In genomic region chr9:40731591-40732048, GRCm38 (mm10) we compare ENCODE assay signal across 8 mouse cellular contexts. TPM values are rescaled to one million over a fixed set of nuclear protein-coding genes. Genes with fewer than 3 reads are reported as not detected.
A peak's percentile ranks its signal among the peaks of the same experiment; 100 is the strongest.
DNase-seq lines count a peak whose midpoint lies in the region; ATAC-seq and TF ChIP-seq lines count a peak whose summit lies in the region.

No protein-coding gene starts in this region.

- TF ChIP-seq CTCF in kidney, postnatal 0 days (IDR thresholded peaks at IDR 0.05; ENCODE audit: low read depth): no peak

- H3K4me2 ChIP-seq in kidney, postnatal 0 days (ENCODE audit: low read length): peak overlapping the region; percentile 62
- peak overlapping the region; percentile 62 for H3K4me2 ChIP-seq in neural tube, embryonic 12.5 days (replicated peaks)

- no peaks in the 10 kb centered on the region for H3K36me3 ChIP-seq in kidney, postnatal 0 days (ENCODE audit: insufficient read depth, low read length)
- H3K36me3 ChIP-seq in neural tube, embryonic 12.5 days: no peaks in the 10 kb centered on the region

- peak; percentile 76 for DNase-seq in kidney, postnatal 0 days (ENCODE audit: low spot score)
- DNase-seq in kidney, adult 8-10 months: no peak
- DNase-seq in embryo, embryonic 11 days: peak; percentile 67
- DNase-seq in hindlimb bud, embryonic 11.5 days (ENCODE audit: extremely low spot score, low read depth, low spot score): peak; percentile 53
- DNase-seq in urinary bladder, postnatal 36 days (ENCODE audit: low spot score in 2 of 2): no peak
- DNase-seq in left cerebral cortex, postnatal 25 days (ENCODE audit: low spot score in 2 of 2): no peak
- no peak for DNase-seq in left cerebral cortex, adult 18-20 months (ENCODE audit: low spot score in 2 of 2)

- 11% methylated on average over 7 of the region's 7 CpGs for WGBS in kidney, postnatal 0 days
- 7% methylated on average over 7 of the region's 7 CpGs for WGBS in neural tube, embryonic 12.5 days

- peak overlapping the region; percentile 62 for H3K27ac ChIP-seq in kidney, postnatal 0 days
- peak overlapping the region; percentile 82 for H3K27ac ChIP-seq in neural tube, embryonic 12.5 days

- 0 out of 2 replicates have a peak, but pooled peaks cover 4% of the 10 kb centered on the region for H3K4me1 ChIP-seq in kidney, postnatal 0 days (replicated peaks; ENCODE audit: insufficient read depth, low read length)
- peaks cover 13% of the 10 kb centered on the region; the same call in 1 of the 2 replicates for H3K4me1 ChIP-seq in neural tube, embryonic 12.5 days

- peak overlapping the region; percentile 31; the same call in 1 of the 2 replicates for H3K9ac ChIP-seq in kidney, postnatal 0 days (ENCODE audit: low read depth, low read length)
- no peak overlapping the region for H3K9ac ChIP-seq in neural tube, embryonic 12.5 days

- no peaks in the 10 kb centered on the region for H3K9me3 ChIP-seq in kidney, postnatal 0 days (replicated peaks; ENCODE audit: low read length)
- no peaks in the 10 kb centered on the region for H3K9me3 ChIP-seq in neural tube, embryonic 12.5 days

- H3K27me3 ChIP-seq in kidney, postnatal 0 days (ENCODE audit: insufficient read depth, low read length): no peaks in the 10 kb centered on the region
- peaks cover 3% of the 10 kb centered on the region; the same call in 1 of the 2 replicates for H3K27me3 ChIP-seq in neural tube, embryonic 12.5 days (replicated peaks)

- intact Hi-C loops in left cerebral cortex, postnatal 25 days (cut with DNase I): no loop called here

- 0 out of 2 replicates have a peak, but pooled peaks have one; percentile 50 for ATAC-seq in kidney, postnatal 0 days (replicated peaks; ENCODE audit: low FRiP score, low read depth)
- no peak for ATAC-seq in neural tube, embryonic 12.5 days (ENCODE audit: low FRiP score, low read depth)

- H3K4me3 ChIP-seq in kidney, postnatal 0 days (replicated peaks; ENCODE audit: low read depth, low read length): peak overlapping the region; percentile 29
- H3K4me3 ChIP-seq in neural tube, embryonic 12.5 days: no peak overlapping the region

RNA-seq across cellular contexts. Expression of gene Clmp, which starts 45.9 kb away (rescaled TPM):
- polyA plus RNA-seq in kidney, postnatal 0 days (2015; fragmentation: Nextera tagmentation; extraction: Ambion mirVana): 23.6 and 26.2 TPM in 2 replicates
- 61.1 and 65.3 TPM in 2 replicates for polyA plus RNA-seq in neural tube, embryonic 12.5 days (2016; fragmentation: Nextera tagmentation; extraction: Ambion mirVana)
- total RNA-seq in left cerebral cortex, postnatal 25 days (2021): 10 to 100 TPM; 28.1 to 32.3 TPM
- total RNA-seq in left cerebral cortex, adult 18-20 months (2021): 10 to 100 TPM; 28.1 to 30.0 TPM

Comparison
In these comparisons a context has a peak if more than half of its experiments do, and no peak if none do; other contexts are left out.
1. DNase-seq: peak in kidney, postnatal 0 days (single experiment), embryo, embryonic 11 days (single experiment) and hindlimb bud, embryonic 11.5 days (single experiment); none in kidney, adult 8-10 months (0 of 2), urinary bladder, postnatal 36 days (0 of 2), left cerebral cortex, postnatal 25 days (0 of 2) and left cerebral cortex, adult 18-20 months (0 of 2).